Mouse (Mus musculus) limb, embryonic 14.5 days (tissue): ENCODE data around the gene Sstr4. TPM values are rescaled to one million over a fixed set of nuclear protein-coding genes. Genes with fewer than 3 reads are reported as not detected.

Experiments used
- ATAC-seq: fragments of 200-750 bp; cut with Nextera tagmentation; 2 replicates; pipeline ENCODE4 v1.8.0; 2017; ENCODE audit warnings: low read depth, moderate number of reproducible peaks, moderate TSS enrichment; ENCODE audit not compliant: low FRiP score
- DNase-seq: peaks from one replicate; pipeline ENCODE4 v3.0.0-alpha.2; 2015; ENCODE audit warnings: low spot score
- H3K27ac ChIP-seq: fragments of 300-500 bp; sonication (generic); replicated peaks from 2 replicates; pipeline ENCODE4 v1.5.1; 2014; ENCODE audit warnings: low read depth, mild to moderate bottlenecking, low read length, moderate library complexity, mixed read lengths
- H3K27me3 ChIP-seq: fragments of 300-500 bp; sonication (generic); 2 replicates; pipeline ENCODE4 v1.6.1; 2014; ENCODE audit warnings: low read length, mixed read lengths; ENCODE audit not compliant: control insufficient read depth, insufficient read depth
- H3K36me3 ChIP-seq: fragments of 300-500 bp; sonication (generic); 2 replicates; pipeline ENCODE4 v1.6.1; 2014; ENCODE audit warnings: mild to moderate bottlenecking, low read length, moderate library complexity, mixed read lengths; ENCODE audit not compliant: control insufficient read depth, insufficient read depth
- H3K4me1 ChIP-seq: fragments of 300-500 bp; sonication (generic); 2 replicates; pipeline ENCODE4 v1.6.1; 2014; ENCODE audit warnings: antibody characterized with exemption, low read length, mixed read lengths; ENCODE audit not compliant: control insufficient read depth, insufficient read depth
- H3K4me2 ChIP-seq: fragments of 300-500 bp; sonication (generic); replicated peaks from 2 replicates; pipeline ENCODE4 v1.6.1; 2014; ENCODE audit warnings: low read depth, mild to moderate bottlenecking, low read length, moderate library complexity; ENCODE audit not compliant: severe bottlenecking
- H3K4me3 ChIP-seq: fragments of 300-500 bp; sonication (generic); replicated peaks from 2 replicates; pipeline ENCODE4 v1.5.1; 2014; ENCODE audit warnings: low read length
- H3K9ac ChIP-seq: fragments of 300-500 bp; sonication (generic); 2 replicates; pipeline ENCODE4 v1.6.1; 2014; ENCODE audit warnings: mild to moderate bottlenecking, low read depth, low read length, moderate library complexity; ENCODE audit not compliant: severe bottlenecking
- H3K9me3 ChIP-seq: fragments of 300-500 bp; sonication (generic); 2 replicates; pipeline ENCODE4 v1.6.1; 2016; ENCODE audit warnings: low read length; ENCODE audit not compliant: control insufficient read depth
- POLR2A ChIP-seq: fragments of 200-500 bp; IDR thresholded peaks from 2 replicates; pipeline ENCODE4 v1.8.0; 2012; ENCODE audit warnings: inconsistent platforms, mild to moderate bottlenecking, moderate library complexity, borderline replicate concordance; ENCODE audit not compliant: insufficient read depth, insufficient read length; ENCODE audit errors: extremely low read depth
- whole genome bisulfite sequencing: fragments of 180-500 bp; shearing (Covaris S2); extraction: QIAGEN DNeasy Blood & Tissue Kit; methylation state at CpG from one replicate; pipeline ENCODE4 v1.1.7; 2014; 5-methylcytosine and 5-hydroxymethylcytosine counted together
- polyA plus RNA-seq, 2 experiments: library from polyadenylated mRNA; depleted of rRNA in 1 of 2; stranded (reverse) in 1 of 2; unstranded in 1 of 2; fragments of >200 nt; fragmentation: Nextera tagmentation in 1 of 2; extraction: Ambion mirVana in 1 of 2; gene quantifications; 2 replicates each; pipeline versions ENCODE4 v1.2.1 to v1.2.3; 2012 to 2014

The Sstr4 gene
- polyA plus RNA-seq, 2 experiments = 2.8 to 4.0 TPM

GRCm38 (mm10) chr2:148409821-148410220 lies 14.7 kb downstream of the Sstr4 start:
- H3K4me2 ChIP-seq = no peak overlapping the region
- no peak overlapping the region for H3K27ac ChIP-seq
- H3K9me3 ChIP-seq = no peaks in the 10 kb centered on the region
- H3K4me3 ChIP-seq = no peak overlapping the region
- no peak for TF ChIP-seq POLR2A
- no peak overlapping the region for H3K9ac ChIP-seq
- H3K36me3 ChIP-seq = no peaks in the 10 kb centered on the region
- H3K4me1 ChIP-seq = 0 out of 2 replicates have a peak, but pooled peaks cover 12% of the 10 kb centered on the region
- 82% methylated on average over 1 of the region's 1 CpGs for WGBS
- peaks cover 39% of the 10 kb centered on the region for H3K27me3 ChIP-seq
- no peak for DNase-seq
- no peak for ATAC-seq

GRCm38 (mm10) chr2:148419151-148419550 lies 24.0 kb downstream of the Sstr4 start:
- H3K4me1 ChIP-seq = no peaks in the 10 kb centered on the region
- H3K27ac ChIP-seq = no peak overlapping the region
- H3K36me3 ChIP-seq = no peaks in the 10 kb centered on the region
- no peak overlapping the region for H3K4me2 ChIP-seq
- ATAC-seq (no peak), DNase-seq (no peak)
- H3K27me3 ChIP-seq = no peaks in the 10 kb centered on the region
- no peak overlapping the region for H3K4me3 ChIP-seq
- H3K9ac ChIP-seq = no peak overlapping the region
- WGBS = 78% methylated on average over 3 of the region's 3 CpGs
- no peaks in the 10 kb centered on the region for H3K9me3 ChIP-seq
- no peak for TF ChIP-seq POLR2A

GRCm38 (mm10) chr2:148419776-148420175 lies 24.6 kb downstream of the Sstr4 start:
- Histone ChIP-seq H3K4me1 (no peaks in the 10 kb centered on the region), H3K27ac (no peak overlapping the region), H3K4me2 (no peak overlapping the region), H3K9ac (no peak overlapping the region), H3K36me3 (no peaks in the 10 kb centered on the region), H3K27me3 (no peaks in the 10 kb centered on the region), H3K4me3 (no peak overlapping the region), H3K9me3 (no peaks in the 10 kb centered on the region)
- no peak for ATAC-seq
- TF ChIP-seq POLR2A = no peak
- 78% methylated on average over 2 of the region's 2 CpGs for WGBS
- no peak for DNase-seq

- WGBS = 59% methylated on average over 1 of the region's 1 CpGs
- Histone ChIP-seq H3K27me3 (no peaks in the 10 kb centered on the region), H3K4me3 (no peak overlapping the region), H3K36me3 (no peaks in the 10 kb centered on the region), H3K9me3 (no peaks in the 10 kb centered on the region), H3K4me2 (no peak overlapping the region), H3K9ac (no peak overlapping the region), H3K27ac (no peak overlapping the region), H3K4me1 (no peaks in the 10 kb centered on the region)
- ATAC-seq (no peak), DNase-seq (no peak)
- TF ChIP-seq POLR2A = no peak
Measured at GRCm38 (mm10) chr2:148421112-148421511, 26.0 kb downstream of the Sstr4 start.

DNA sequence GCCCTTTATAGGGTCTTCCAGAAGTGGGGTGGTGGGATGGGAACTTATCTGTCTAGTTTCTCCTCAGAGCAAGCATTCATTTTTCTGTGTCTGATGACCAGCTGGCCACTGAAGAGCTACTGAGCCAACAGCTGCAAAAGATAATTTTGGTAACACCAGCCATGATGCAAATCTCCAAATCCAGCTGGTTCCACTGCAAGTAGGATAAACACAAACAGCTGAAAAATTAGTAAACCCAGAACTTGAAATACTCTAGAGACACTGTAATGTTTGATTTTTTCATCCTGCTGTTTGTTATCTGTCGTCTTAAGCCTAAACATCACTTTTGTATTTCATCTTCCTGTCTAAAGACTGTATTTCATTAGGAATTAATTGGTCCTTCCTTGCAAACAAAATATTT lies 26.6 kb downstream of the Sstr4 start:
- Histone ChIP-seq H3K4me3 (no peak overlapping the region), H3K27me3 (no peaks in the 10 kb centered on the region), H3K27ac (no peak overlapping the region), H3K9me3 (no peaks in the 10 kb centered on the region), H3K36me3 (no peaks in the 10 kb centered on the region), H3K4me2 (no peak overlapping the region), H3K4me1 (no peaks in the 10 kb centered on the region), H3K9ac (no peak overlapping the region)
- ATAC-seq = no peak
- TF ChIP-seq POLR2A = no peak
- DNase-seq = no peak
- WGBS = 69% methylated on average over 1 of the region's 1 CpGs
